Mouse (Mus musculus): Measurements from ENCODE around the gene Znhit3. TPM values are rescaled to one million over a fixed set of nuclear protein-coding genes. Genes with fewer than 3 reads are reported as not detected.
"Not testable (repeated sequence)": the region's sequence is repeated elsewhere in the genome, so short reads cannot be mapped to it uniquely, and the experiment has no call there.

Znhit3 gene
- total RNA-seq, 2 experiments from 2014 or later = 9.6 to 10.2 TPM

DNA sequence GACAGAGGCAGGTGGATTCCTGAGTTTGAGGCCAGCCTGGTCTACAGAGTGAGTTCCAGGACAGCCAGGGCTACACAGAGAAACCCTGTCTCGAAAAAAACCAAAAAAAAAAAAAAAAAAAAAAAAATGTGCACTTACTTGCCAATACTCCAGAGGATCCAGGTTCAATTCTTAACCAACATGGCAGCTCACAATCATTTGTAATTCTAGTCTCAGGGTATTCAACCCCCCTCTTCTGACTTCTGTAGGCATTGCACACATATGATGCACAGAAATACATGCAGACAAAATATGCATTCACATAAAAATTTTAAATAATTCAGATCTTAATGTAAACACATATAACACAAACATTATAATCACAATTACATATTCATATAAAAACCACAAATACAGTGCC, 40.1 kb downstream of the Znhit3 start:
- DNase-seq = not testable (repeated sequence)

DNA sequence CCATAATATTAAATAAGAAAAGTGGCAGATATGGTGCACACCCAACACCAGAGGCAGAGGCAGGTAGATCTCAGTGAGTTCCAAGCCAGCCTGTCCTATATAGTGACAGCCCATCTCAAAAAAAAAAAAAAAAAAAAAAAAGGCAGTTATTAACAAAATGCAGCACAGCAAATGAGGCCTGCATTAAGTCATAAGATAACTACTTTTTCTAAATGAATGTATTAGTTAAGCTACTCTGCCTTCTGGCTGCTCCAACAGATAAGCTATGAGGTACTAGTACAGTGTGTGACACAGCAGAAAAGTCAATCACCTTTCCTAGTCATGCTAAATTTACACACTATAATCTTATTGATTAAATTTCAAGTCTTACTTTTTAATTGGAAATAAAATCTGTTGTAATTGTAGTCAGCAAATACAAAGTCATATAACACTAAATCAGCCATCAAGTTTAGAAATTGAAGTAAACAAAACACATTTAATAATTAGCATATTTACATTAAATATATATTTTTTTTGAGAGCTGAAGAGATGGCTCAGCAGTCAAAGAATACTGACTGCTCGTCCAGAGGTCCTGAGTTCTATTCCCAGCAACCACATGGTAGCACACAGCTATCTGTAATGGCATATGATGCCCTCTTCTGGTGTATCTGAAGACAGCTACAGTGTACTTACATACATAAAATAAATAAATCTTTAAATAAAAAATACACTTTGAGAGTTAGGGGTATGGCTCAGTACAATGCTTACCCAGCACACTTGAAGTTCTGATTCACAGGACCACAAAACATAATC, 42.9 kb downstream of the Znhit3 start:
- no peak for DNase-seq

DNA sequence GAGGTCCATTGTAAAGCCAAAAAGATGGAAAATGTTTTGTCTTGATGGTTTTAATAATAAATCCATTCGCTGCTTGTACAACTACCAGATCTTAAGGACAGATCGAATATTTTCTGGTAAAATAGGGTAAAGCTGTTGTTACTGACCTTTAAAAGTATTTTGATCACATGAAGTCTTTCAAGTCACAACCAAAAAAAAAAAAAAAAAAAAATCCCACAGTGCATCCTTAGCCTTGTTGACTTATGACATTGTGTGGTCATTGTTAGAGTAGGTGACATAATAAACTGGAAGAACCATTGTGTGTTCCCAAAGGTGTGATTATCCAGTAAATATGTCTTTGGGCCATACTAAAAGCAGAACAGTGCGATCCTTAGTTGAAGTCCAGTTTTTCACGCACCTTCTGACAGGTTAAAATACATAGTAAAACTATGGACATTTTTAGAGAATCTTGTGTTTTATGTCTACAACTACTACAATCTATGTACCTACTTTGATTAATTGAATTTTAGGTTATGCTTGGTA, 44.6 kb downstream of the Znhit3 start:
- DNase-seq = no peak

GRCm38 (mm10) chr11:84871046-84871445, 45.1 kb downstream of the Znhit3 start:
- no peak for DNase-seq

GRCm38 (mm10) chr11:84870337-84871043, 45.7 kb downstream of the Znhit3 start, which contains the start of gene Ggnbp2:
Gene Ggnbp2, minus strand, starts transcription at chr11:84870817.
- peak; percentile 94 for DNase-seq

DNA sequence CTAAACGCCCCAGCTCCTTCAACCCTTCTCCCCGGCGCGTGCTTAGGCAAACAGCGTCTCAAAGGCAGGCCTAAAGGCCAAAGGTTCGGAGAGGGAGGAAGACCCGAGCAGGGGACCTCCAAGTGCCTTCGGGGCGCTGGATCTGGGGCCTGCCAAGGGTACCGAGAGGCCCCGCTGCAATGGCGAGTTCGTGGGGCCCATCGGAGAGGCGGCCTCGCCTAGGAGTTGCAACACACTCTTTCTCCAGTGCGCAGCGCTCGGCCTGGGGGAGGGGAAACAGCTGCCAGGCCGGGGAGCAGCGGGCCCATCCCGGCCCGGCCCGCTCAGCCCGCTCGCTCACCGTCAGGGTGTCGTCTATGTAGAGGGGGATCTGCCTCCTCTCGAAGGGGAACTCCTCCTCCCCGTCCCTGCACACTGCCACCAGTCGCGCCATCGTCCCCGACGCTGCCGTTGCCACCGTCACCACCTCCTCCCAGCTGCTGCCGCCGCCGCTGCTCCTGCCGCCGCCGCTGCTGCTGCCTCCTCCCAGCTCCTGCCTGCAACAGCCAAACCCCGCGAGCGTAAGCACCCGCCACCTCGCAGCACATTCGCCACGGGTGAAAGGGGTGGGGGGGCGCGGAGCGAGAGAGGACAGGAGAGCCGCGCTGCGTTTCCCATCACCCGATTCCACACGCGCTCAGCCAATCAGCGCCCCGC, 46.5 kb downstream of the Znhit3 start:
- peak; percentile 97 for DNase-seq

GRCm38 (mm10) chr11:84868786-84869259, 47.3 kb downstream of the Znhit3 start:
- no peak for DNase-seq

DNA sequence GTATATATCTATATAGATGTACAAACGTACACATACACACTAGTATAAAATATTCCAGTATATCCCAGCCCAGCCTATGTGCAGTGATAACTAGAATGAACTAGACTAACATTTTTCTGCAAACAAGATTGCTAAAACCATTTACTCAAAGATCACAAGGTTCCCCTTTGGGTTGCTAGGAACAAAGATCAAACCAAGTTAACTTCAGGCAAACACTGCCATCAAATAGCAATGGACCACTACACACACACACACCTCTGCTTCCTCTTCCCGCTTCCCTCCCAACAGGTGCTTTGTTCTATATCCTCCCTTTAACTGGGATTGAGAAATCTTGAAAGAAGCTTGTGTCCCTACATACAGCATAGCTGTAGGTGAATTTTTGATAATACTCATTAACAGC, 48.6 kb downstream of the Znhit3 start:
- DNase-seq = no peak

DNA sequence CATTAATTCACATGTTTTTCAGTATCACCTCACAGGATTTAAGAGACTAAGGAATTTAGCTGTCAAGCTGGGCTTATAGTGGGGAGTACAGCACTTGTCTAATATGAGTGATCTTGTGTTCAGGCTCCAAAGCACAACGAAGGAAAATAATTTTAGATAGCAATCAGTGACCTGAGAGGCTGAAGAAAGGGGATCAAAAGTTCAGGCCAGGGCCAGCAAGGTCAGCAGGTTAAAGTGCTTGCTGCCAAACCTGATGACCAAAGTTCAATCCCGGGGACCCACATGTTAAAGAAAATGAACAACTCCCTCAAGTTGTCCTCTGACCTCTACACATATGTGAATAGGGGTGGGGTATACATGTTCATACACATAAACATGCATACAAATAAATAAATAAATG, 50.9 kb downstream of the Znhit3 start:
- no peak for DNase-seq

Small RNA genes lying within 50 kb of the gene (microRNA-seq; reads per million reads assigned to microRNA genes)
- 0 reads per million in 2 experiments for gene Gm23564 (ENCODE audit: borderline replicate concordance in 2 of 2)

Other genes starting within 250 kb of the Znhit3 start
- gene Mrm1, start 96.9 kb downstream of the Znhit3 start, total RNA-seq (2021) = 1 to 10 TPM; 7.1 to 7.9 TPM
- 10 to 100 TPM; 34.1 to 35.2 TPM for gene Dhrs11, start 87.4 kb downstream of the Znhit3 start, total RNA-seq (2021)
- 10 to 100 TPM; 27.9 to 34.0 TPM for gene Ggnbp2, start 45.5 kb downstream of the Znhit3 start, total RNA-seq (2021)
- gene Myo19, start 36.2 kb downstream of the Znhit3 start, total RNA-seq (2021) = 1 to 10 TPM; 3.6 to 4.0 TPM
- 1 to 10 TPM; 4.6 to 5.1 TPM for gene Pigw, start 36.1 kb downstream of the Znhit3 start, total RNA-seq (2021)
- gene Car4, start 41.4 kb upstream of the Znhit3 start, total RNA-seq (2021) = 10 to 100 TPM; 10.2 to 13.5 TPM
- gene Usp32, start 223.8 kb upstream of the Znhit3 start, total RNA-seq (2021) = 1 to 10 TPM; 9.2 to 9.4 TPM

Measured in gastrocnemius, postnatal 25 days (tissue).